Mouse (Mus musculus) heart, adult 8-10 months (tissue): ENCODE measurements at regions not wholly inside any gene's neighbourhood (a gene's known extent, or its start where the extent isn't known, plus 50 kb on each side); places are given as distances from the start of the nearest gene placed in this dataset.

Experiments used
- DNase-seq: peaks from one replicate; pipeline ENCODE4 v3.0.0; 2022; ENCODE audit warnings: low spot score

- no peak for DNase-seq
Observed at GRCm38 (mm10) chr13:37468304-37469178, 123.5 kb downstream of the Ly86 start.

DNA sequence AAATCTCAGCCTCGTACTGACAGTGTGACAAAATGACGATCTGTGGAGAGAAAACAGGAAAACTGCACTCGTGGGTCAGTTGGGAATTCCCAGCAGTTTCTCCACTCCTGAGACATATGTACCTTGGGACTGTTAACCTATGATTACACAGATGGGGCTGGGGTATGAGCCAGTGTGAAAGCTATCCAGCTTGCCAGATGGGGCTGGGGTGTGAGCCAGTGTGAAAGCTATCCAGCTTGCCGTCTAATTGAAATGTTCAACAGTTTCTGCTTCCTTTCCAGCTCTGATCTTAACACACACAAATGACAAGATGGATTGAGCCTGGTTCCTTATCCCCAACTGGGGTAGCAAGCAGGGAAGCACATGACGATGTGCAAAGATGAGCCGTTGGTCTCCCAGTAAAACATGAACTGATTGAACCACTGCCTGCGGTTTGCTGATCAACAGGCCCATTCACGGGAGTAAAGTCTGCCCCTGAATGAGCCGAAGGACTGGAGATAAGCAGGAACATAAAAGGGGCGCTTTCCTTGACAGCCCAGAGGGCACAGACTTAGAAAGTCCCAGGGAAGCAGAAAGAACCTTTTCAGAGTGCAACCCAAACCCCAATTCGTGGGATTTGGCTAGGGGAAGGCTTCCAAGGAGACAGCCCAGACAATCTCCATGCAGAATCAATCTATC, 125.4 kb downstream of the Ly86 start:
- DNase-seq: no peak

GRCm38 (mm10) chr13:37473359-37473758, 128.4 kb downstream of the Ly86 start:
- no peak for DNase-seq

DNA sequence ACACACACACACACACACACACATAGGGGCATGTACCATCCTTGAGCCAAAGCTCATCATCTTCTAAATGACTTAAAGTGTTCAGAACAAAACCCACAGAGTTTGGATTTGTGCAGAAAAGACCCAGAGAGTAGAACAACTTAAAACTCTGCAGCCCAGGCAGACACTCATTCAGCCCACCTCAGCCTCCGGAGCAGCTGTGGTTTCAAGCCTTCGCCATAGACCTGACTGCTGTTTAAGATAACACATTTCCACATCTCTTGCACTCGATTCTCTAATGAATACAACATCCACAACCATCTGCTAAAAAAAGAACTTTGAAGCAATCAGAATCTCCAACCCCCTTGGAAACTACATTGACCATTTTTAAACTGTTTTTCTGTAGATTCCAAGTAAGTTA, 130.8 kb downstream of the Ly86 start:
- no peak for DNase-seq

DNA sequence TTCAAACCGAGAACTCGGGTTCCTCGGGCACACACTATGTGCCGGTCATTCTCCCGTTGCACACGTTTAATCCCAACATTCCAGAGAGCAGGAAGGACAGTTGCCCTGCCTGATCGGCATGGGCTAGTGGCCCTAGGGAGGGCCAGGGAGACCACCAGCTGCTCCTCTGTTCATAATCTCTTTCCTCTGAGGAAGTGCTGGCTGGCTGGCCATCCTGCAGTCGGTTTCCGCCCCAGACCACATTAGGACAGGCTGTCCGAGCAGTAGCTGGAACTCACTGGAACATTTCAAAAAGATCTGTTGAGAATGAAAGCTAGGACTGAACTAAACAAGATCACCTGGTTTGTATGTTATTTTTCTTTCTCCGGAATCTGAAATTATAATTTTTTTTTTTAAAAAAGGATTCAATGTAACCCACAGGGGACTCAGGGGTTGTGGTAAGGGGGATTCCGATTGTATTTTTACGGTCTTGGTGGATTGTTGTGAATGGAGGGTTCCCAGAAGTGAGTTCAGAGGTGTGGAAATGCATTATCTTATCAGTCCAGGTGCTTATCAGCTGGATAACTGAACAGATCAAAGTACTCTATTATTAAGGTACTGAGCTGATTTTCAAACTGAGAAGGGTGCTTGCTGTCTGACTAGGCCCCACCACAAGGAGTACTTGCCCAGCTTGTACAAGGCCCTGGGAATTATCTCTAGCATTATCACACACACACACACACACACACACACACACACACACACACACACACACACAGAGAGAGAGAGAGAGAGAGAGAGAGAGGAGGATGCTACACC, 131.4 kb downstream of the Ly86 start:
- DNase-seq: peak; percentile 65

GRCm38 (mm10) chr13:37477342-37477741, 132.3 kb downstream of the Ly86 start:
- no peak for DNase-seq

- no peak for DNase-seq
Observed at GRCm38 (mm10) chr13:37477749-37478548, 132.9 kb downstream of the Ly86 start.

DNA sequence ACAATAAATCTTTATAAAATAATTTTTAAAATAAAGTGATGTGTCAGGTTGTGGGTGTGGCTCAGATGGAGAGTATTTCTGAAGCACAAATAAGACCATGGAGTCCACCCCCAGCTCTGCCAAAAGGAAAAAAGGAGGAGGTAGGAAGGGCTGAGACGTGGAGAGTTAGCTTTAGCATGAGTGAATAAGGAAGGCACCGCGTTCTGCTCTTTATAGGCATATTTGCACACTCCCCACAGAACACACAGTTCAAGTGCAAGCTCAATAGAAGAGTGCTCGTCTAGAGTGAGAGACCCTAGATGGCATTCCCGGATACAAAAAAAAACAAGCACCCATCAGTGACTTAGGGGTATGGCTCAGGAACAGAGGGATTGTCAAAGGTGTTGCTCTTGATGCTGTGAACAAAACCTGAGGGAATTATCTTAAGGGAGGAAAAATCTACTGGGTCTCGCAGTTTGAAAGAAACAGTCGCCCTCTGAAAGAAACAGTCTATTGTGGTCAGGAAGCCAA, 134.2 kb downstream of the Ly86 start:
- no peak for DNase-seq

GRCm38 (mm10) chr13:37481514-37481913, 136.5 kb downstream of the Ly86 start:
- no peak for DNase-seq

DNA sequence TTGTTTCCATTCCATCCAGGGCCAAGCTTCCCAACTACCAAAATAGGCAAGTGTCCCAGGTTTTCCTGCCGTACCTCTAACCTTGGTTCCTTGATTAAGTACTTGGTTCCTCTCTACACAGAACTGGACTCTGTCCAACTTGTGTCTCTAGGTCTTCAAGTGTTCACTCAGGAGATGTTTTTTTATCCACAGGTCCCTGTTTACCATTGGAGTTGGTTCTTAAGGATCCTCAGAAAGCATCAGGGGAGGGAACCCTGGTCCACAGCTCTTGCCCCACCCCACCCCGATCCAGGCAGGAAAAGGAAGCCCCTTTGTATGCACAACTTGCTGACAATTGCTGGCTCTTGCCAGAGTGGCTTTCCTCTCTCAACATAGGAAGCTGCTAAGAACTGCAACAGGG, 137.0 kb downstream of the Ly86 start:
- DNase-seq: peak; percentile 75

- peak; percentile 77 for DNase-seq
Observed at GRCm38 (mm10) chr13:37482589-37482988, 137.6 kb downstream of the Ly86 start.

- peak; percentile 57 for DNase-seq
Observed at GRCm38 (mm10) chr13:37483010-37483855, 138.2 kb downstream of the Ly86 start.

GRCm38 (mm10) chr13:37484631-37485030, 139.6 kb downstream of the Ly86 start:
- DNase-seq: no peak

GRCm38 (mm10) chr13:37492115-37493001, 147.3 kb downstream of the Ly86 start:
- DNase-seq: no peak

GRCm38 (mm10) chr13:37493331-37493730, 148.3 kb downstream of the Ly86 start:
- no peak for DNase-seq

DNA sequence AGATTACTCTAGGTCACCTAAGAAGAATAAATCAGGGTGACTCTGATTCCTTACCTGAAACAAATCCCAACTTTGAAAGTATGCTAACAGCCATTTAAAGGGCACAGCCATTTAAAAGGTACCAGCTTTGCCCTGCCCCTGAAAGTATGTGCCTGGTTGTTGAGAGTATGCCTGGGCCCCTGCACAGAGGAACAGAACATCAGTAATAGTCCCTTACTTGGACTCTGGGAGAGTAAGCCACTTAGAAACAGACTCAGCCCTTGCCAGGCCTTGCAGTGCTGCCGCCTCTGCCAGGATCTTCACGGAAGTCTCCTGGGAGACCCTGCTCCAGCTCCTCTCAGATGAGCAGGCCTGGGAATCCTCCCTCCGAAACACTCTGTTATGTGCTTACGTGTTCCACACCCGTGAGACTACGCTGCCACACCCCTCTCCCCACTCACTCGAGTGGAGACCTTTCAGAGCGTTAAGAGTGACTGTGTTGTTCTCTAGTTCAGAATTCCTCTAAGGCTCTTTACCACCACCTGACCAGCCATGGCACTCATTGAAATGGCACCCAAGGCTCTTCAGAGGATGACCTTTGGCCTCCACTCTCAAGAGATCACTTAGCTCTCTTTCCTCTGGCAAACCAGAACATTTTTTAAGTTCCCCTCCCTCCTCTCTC, 150.4 kb downstream of the Ly86 start:
- no peak for DNase-seq

DNA sequence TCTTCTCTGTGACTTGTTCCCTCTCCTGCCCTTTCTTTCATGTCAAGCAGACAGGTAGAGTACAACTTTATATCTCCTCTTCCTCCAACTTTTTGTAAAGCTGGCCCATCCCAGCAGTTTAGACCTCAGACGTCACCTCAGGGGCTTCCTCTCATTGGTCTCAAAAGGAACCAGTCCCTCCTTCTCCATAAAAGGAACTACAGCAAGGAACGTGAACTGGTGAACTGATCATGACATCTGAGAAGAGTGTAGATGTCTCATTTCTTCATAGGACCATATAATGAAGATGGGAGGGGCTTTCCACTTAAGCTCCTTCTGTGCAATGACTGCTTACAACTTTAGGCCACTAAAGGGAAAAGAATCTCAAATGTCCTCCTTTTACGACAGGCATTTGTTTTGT, 153.0 kb downstream of the Ly86 start:
- DNase-seq: no peak

DNA sequence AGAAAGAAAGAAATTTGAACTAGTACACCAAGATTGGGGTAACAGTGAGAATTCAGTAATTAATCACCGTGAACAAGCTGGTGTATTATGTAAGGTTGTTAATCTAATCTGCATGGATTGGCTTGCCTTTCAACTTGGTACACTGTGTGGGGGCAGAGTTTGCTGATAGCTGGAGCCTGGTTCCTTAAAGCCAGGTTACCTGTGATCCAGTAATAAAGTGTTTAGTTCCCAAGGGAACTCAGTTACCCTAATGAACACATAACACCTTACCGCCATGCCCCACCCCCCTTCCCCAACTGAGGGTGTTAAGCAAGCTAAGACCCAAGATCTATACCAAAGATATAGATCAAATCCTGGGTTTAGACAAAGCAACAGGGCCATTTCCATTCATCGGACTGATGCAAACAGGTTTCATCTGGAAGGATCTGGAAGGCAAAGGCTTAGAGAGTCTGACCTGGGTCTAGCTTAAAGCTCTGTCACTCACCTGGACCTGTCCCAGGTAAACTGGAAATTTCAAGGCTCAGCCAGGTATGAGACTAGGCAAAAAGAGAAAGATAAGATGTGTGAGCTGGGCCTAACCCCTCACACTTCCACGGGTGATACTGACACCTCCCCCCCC, 155.8 kb downstream of the Ly86 start:
- no peak for DNase-seq
